ENCODE assay signal across 10 mouse cellular contexts in the genomic region with DNA sequence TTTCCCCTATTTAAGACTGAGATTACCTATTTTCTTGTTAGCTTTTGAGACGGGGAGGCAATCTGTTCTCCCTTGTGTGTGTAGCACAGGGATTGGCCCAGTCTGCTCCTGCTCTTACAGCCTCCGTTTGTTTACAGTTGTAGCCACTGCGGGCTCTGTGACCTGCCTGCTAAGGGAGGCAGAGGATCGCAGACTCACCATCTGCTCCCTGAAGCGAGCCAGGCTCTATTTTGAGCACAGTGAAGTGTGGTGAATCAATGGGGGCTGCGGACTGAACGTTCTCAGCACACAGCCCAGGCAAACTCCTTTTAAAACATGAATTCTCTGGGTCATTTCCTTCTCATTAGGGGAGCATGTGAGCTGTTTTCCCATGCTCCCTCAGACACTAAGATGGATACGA. TPM values are rescaled to one million over a fixed set of nuclear protein-coding genes. Genes with fewer than 3 reads are reported as not detected.
DNase-seq lines count a peak whose midpoint lies in the region; ATAC-seq and TF ChIP-seq lines count a peak whose summit lies in the region.
"Had no signal": no experiment of that assay in that cellular context is flagged by ENCODE, and none has a peak within 500 bp of the region (broad histone marks: within the 10 kb centered on the region; RNA-seq: fewer than 3 reads in every experiment).

No protein-coding gene starts in this region.

- peak; percentile 86 for ATAC-seq in kidney, embryonic 16.5 days (ENCODE audit: low FRiP score, low TSS enrichment)
- peak; percentile 77 for ATAC-seq in forebrain, embryonic 12.5 days (ENCODE audit: low FRiP score)
- no peak for ATAC-seq in inflammation-experienced regulatory T-cells, adult 6 months

- H3K9ac ChIP-seq in kidney, embryonic 16.5 days (replicated peaks; ENCODE audit: low read length) = no peak overlapping the region
- no peak overlapping the region for H3K9ac ChIP-seq in forebrain, embryonic 12.5 days
- H3K9ac ChIP-seq: embryonic facial prominence, embryonic 13.5 days; limb, embryonic 15.5 days had no signal

- no peak overlapping the region for H3K4me3 ChIP-seq in kidney, embryonic 16.5 days (ENCODE audit: low read length)
- H3K4me3 ChIP-seq in forebrain, embryonic 12.5 days (replicated peaks) = no peak overlapping the region
- no peak overlapping the region for H3K4me3 ChIP-seq in layer of hippocampus, adult 2 months
- no peak overlapping the region for H3K4me3 ChIP-seq in thymus, adult 2 months (ENCODE audit: control insufficient read depth, insufficient read depth, low read length)
- H3K4me3 ChIP-seq: embryonic facial prominence, embryonic 13.5 days; limb, embryonic 15.5 days had no signal

- TF ChIP-seq POLR2A in thymus, adult 2 months (IDR thresholded peaks at IDR 0.05; ENCODE audit: control insufficient read depth, extremely low read depth, insufficient read depth, low read length, poor library complexity) = no peak

- peaks cover 4% of the 10 kb centered on the region; the same call in 1 of the 2 replicates for H3K4me1 ChIP-seq in kidney, embryonic 16.5 days (ENCODE audit: insufficient read depth, low read length)
- no peaks in the 10 kb centered on the region; the same call in 1 of the 2 replicates for H3K4me1 ChIP-seq in forebrain, embryonic 12.5 days
- H3K4me1 ChIP-seq in thymus, adult 2 months (replicated peaks; ENCODE audit: control insufficient read depth, insufficient read depth, low read length) = no peaks in the 10 kb centered on the region
- H3K4me1 ChIP-seq: embryonic facial prominence, embryonic 13.5 days; limb, embryonic 15.5 days had no signal

- H3K36me3 ChIP-seq in kidney, embryonic 16.5 days (ENCODE audit: insufficient read depth, low read length) = peaks cover 8% of the 10 kb centered on the region
- H3K36me3 ChIP-seq in forebrain, embryonic 12.5 days (replicated peaks) = peaks cover 57% of the 10 kb centered on the region
- H3K36me3 ChIP-seq in thymus, adult 2 months (ENCODE audit: control insufficient read depth, insufficient read depth, low read length) = no peaks in the 10 kb centered on the region

- no peaks in the 10 kb centered on the region for H3K9me3 ChIP-seq in kidney, embryonic 16.5 days (ENCODE audit: low read length)
- H3K9me3 ChIP-seq in forebrain, embryonic 12.5 days = no peaks in the 10 kb centered on the region
- H3K9me3 ChIP-seq: embryonic facial prominence, embryonic 13.5 days; limb, embryonic 15.5 days had no signal

- no peak for DNase-seq in kidney, postnatal 36 days
- peak; percentile 53 to 56 for DNase-seq in layer of hippocampus, adult 2 months (ENCODE audit: low spot score in 2 of 2)
- peak; percentile 18 for DNase-seq in retina, embryonic 14.5 days (ENCODE audit: low spot score)
- no peak for DNase-seq in urinary bladder, adult 2 months (ENCODE audit: low spot score)
- no peak for DNase-seq in thymus, adult 2 months

- no peak for TF ChIP-seq CTCF in layer of hippocampus, adult 2 months (conservative IDR thresholded peaks at IDR 0.05)
- no peak for TF ChIP-seq CTCF in thymus, adult 2 months (IDR thresholded peaks at IDR 0.05; ENCODE audit: borderline replicate concordance, control insufficient read depth, extremely low read depth, insufficient read depth, low read length, poor library complexity)

- peak overlapping the region; percentile 37; the same call in 1 of the 2 replicates for H3K27ac ChIP-seq in kidney, embryonic 16.5 days (ENCODE audit: low read length)
- H3K27ac ChIP-seq in forebrain, embryonic 12.5 days = peak overlapping the region; percentile 59
- peak overlapping the region; percentile 77 for H3K27ac ChIP-seq in layer of hippocampus, adult 2 months
- H3K27ac ChIP-seq in thymus, adult 2 months (ENCODE audit: control insufficient read depth, insufficient read depth, low read length) = no peak overlapping the region
- H3K27ac ChIP-seq: embryonic facial prominence, embryonic 13.5 days; limb, embryonic 15.5 days had no signal

- H3K27me3 ChIP-seq in kidney, embryonic 16.5 days (ENCODE audit: insufficient read depth, low read length) = no peaks in the 10 kb centered on the region
- H3K27me3 ChIP-seq in forebrain, embryonic 12.5 days = no peaks in the 10 kb centered on the region
- no peaks in the 10 kb centered on the region for H3K27me3 ChIP-seq in thymus, adult 2 months (ENCODE audit: control insufficient read depth, insufficient read depth, low read length)
- H3K27me3 ChIP-seq: embryonic facial prominence, embryonic 13.5 days; limb, embryonic 15.5 days had no signal

- WGBS in kidney, embryonic 16.5 days = 16% methylated on average over 8 of the region's 8 CpGs
- WGBS in forebrain, embryonic 12.5 days = 55% methylated on average over 8 of the region's 8 CpGs
- 89% methylated on average over 8 of the region's 8 CpGs for WGBS in thymus, adult 2 months

- H3K4me2 ChIP-seq in kidney, embryonic 16.5 days (replicated peaks; ENCODE audit: low read depth, low read length) = no peak overlapping the region
- H3K4me2 ChIP-seq in forebrain, embryonic 12.5 days = no peak overlapping the region
- H3K4me2 ChIP-seq: embryonic facial prominence, embryonic 13.5 days; limb, embryonic 15.5 days had no signal

RNA-seq across cellular contexts. Expression of a gene that starts 27.4 kb away (rescaled TPM):
- 2.6 and 3.5 TPM in 2 replicates for polyA plus RNA-seq in kidney, embryonic 16.5 days (2015; fragmentation: Nextera tagmentation; extraction: Ambion mirVana)
- 0.66 and 0.67 TPM in 2 replicates for polyA plus RNA-seq in forebrain, embryonic 12.5 days (2016; fragmentation: Nextera tagmentation; extraction: Ambion mirVana)
- total RNA-seq in layer of hippocampus, adult 2 months (2021) = under 1 TPM; 0.47 to 0.54 TPM
- 5.3 and 5.4 TPM in 2 replicates for polyA plus RNA-seq in urinary bladder, adult 2 months (2012; rRNA removed)
- 7.4 and 8.1 TPM in 2 replicates for polyA plus RNA-seq in thymus, adult 2 months (2012; rRNA removed)
- not detected for polyA plus RNA-seq in inflammation-experienced regulatory T-cells, adult 6 months (2017; shearing (Covaris generic))

RNA-seq across cellular contexts. Expression of a gene that starts 31.5 kb away (rescaled TPM):
- 39.7 and 42.6 TPM in 2 replicates for polyA plus RNA-seq in kidney, embryonic 16.5 days (2015; fragmentation: Nextera tagmentation; extraction: Ambion mirVana)
- polyA plus RNA-seq in forebrain, embryonic 12.5 days (2016; fragmentation: Nextera tagmentation; extraction: Ambion mirVana) = 35.9 and 40.5 TPM in 2 replicates
- 10 to 100 TPM; 21.4 to 25.0 TPM for total RNA-seq in layer of hippocampus, adult 2 months (2021)
- polyA plus RNA-seq in urinary bladder, adult 2 months (2012; rRNA removed) = 21.5 and 22.6 TPM in 2 replicates
- 5.5 and 5.6 TPM in 2 replicates for polyA plus RNA-seq in thymus, adult 2 months (2012; rRNA removed)
- under 1 TPM in 1 of 3 experiments, not detected in 2; 0.36 TPM for polyA plus RNA-seq in inflammation-experienced regulatory T-cells, adult 6 months (2017; shearing (Covaris generic))

RNA-seq across cellular contexts. Expression of a gene that starts 35.1 kb away (rescaled TPM):
- polyA plus RNA-seq in kidney, embryonic 16.5 days (2015; fragmentation: Nextera tagmentation; extraction: Ambion mirVana) = 33.7 and 36.2 TPM in 2 replicates
- 30.8 and 31.5 TPM in 2 replicates for polyA plus RNA-seq in forebrain, embryonic 12.5 days (2016; fragmentation: Nextera tagmentation; extraction: Ambion mirVana)
- 10 to 100 TPM; 52.6 to 55.4 TPM for total RNA-seq in layer of hippocampus, adult 2 months (2021)
- 85.9 and 98.5 TPM in 2 replicates for polyA plus RNA-seq in urinary bladder, adult 2 months (2012; rRNA removed)
- polyA plus RNA-seq in thymus, adult 2 months (2012; rRNA removed) = 41.9 and 55.4 TPM in 2 replicates
- 10 to 100 TPM; 18.2 to 38.9 (median 34.5) TPM for polyA plus RNA-seq in inflammation-experienced regulatory T-cells, adult 6 months (2017; shearing (Covaris generic))

Comparison
In these comparisons a context has a peak if more than half of its experiments do, and no peak if none do; other contexts are left out.
1. DNase-seq: peak in layer of hippocampus, adult 2 months (2 of 2) and retina, embryonic 14.5 days (single experiment); none in kidney, postnatal 36 days (0 of 2), urinary bladder, adult 2 months (single experiment) and thymus, adult 2 months (single experiment).